Mouse (Mus musculus): ENCODE results near the gene Zfp943. TPM values are rescaled to one million over a fixed set of nuclear protein-coding genes. Genes with fewer than 3 reads are reported as not detected.
"Not testable (repeated sequence)": the region's sequence is repeated elsewhere in the genome, so short reads cannot be mapped to it uniquely, and the experiment has no call there.

Gene Zfp943
- 20.8 and 21.5 TPM in 2 replicates for total RNA-seq (2014; rRNA removed)
- 13.3 and 14.8 TPM in 2 replicates for polyA plus RNA-seq (2015; fragmentation: Nextera tagmentation; extraction: Ambion mirVana)

DNA sequence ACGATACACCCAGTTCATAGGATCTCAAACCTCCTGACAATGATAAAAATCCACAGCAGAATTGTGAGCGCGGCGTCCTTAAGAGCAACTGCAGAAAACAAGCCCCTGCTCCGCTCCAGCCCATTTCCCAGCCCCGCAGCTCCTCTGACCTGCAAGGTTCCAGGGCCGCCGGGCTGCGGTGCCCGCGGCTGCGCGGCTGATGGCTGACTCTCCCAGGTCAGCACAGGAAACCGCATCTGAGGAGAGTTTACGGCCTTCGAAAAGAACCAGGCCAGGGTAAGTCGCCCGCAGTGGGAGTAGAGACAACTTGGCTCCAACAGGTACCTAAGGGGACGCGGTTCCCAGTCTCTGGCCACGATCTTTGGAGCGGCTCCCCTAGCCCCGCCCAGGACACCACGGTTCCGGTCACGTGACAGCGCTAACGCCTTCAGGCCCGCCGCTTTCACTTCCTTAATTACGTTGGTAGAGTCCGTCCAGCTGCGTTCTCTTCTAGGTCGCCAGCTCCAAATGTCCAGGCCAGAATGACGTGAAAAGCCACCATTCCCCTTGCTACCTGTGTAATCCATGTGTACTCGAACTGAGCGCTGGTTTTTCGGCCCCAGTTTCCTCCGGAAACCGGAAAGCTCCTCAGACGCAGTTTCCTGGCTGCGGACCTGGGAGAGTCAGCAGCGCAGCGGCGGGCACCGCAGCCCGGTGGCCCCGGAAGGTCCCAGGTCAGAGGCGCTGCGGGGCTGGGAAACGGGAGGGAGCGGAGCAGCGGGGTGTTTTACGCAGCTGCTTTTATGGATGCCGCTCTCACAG is at the start of gene Zfp943, which contains the start of gene Zfp942:
Gene Zfp943 (plus strand): TSS at position 446 of the 801 bp plus-strand sequence.
Gene Zfp942 (minus strand): TSS at position 358 of the 801 bp plus-strand sequence.
- Histone ChIP-seq H3K4me3 (ENCODE audit: low read depth, low read length) (peak within 1 kb of the TSS; percentile 49), H3K4me1 (ENCODE audit: insufficient read depth) (peaks cover 12% of the 10 kb centered on the region; the same call in 1 of the 2 replicates), H3K4me2 (ENCODE audit: low read depth) (peak within 1 kb of the TSS; percentile 54), H3K27ac (ENCODE audit: low read depth, low read length) (peak within 1 kb of the TSS; percentile 57; the same call in 1 of the 2 replicates), H3K9ac (peak within 1 kb of the TSS; percentile 85)
- ATAC-seq (peak; percentile 97), DNase-seq (peak; percentile 82)
- H3K27me3 ChIP-seq (ENCODE audit: insufficient read depth, low read length); H3K36me3 ChIP-seq (ENCODE audit: insufficient read depth); H3K9me3 ChIP-seq (ENCODE audit: low read length): not testable (repeated sequence)
- 2% methylated on average over 41 of the region's 55 CpGs for WGBS

DNA sequence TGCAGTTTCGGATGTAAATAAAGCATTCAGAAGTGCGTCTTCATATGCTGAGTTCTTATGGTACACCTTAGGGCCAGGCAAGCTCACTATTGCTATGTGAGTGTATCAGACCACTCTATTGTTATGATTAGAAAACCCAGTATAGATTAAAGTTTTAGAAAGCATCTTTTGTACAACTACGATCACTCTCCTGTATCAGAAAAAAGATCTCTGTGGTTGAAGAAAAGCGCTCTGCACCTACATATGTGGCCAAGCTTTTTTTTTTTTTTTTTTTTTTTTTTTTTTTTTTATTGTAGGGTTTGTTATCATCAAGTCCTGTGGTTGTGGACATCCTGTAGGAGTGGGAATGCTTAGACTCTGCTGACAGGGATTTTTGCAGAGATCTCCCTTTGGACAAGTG is 950 bp downstream of the Zfp943 start:
- ATAC-seq (no peak), DNase-seq (no peak)
- H3K9ac ChIP-seq: 0 out of 2 replicates have a peak overlapping the region, but pooled peaks have one; percentile 23
- H3K27ac ChIP-seq (ENCODE audit: low read depth, low read length): no peak overlapping the region
- H3K9me3 ChIP-seq (ENCODE audit: low read length): peaks cover 7% of the 10 kb centered on the region; the same call in 1 of the 2 replicates
- H3K4me1 ChIP-seq (ENCODE audit: insufficient read depth): peaks cover 12% of the 10 kb centered on the region; the same call in 1 of the 2 replicates
- no peaks in the 10 kb centered on the region for H3K27me3 ChIP-seq (ENCODE audit: insufficient read depth, low read length)
- peak overlapping the region; percentile 54 for H3K4me2 ChIP-seq (ENCODE audit: low read depth)
- H3K4me3 ChIP-seq (ENCODE audit: low read depth, low read length): peak overlapping the region; percentile 49
- TF ChIP-seq CTCF (IDR thresholded peaks at IDR 0.05; ENCODE audit: low read depth): no peak
- WGBS: 55% methylated on average over 4 of the region's 4 CpGs
- 0 out of 2 replicates have a peak, but pooled peaks cover under 1% of the 10 kb centered on the region for H3K36me3 ChIP-seq (ENCODE audit: insufficient read depth)

DNA sequence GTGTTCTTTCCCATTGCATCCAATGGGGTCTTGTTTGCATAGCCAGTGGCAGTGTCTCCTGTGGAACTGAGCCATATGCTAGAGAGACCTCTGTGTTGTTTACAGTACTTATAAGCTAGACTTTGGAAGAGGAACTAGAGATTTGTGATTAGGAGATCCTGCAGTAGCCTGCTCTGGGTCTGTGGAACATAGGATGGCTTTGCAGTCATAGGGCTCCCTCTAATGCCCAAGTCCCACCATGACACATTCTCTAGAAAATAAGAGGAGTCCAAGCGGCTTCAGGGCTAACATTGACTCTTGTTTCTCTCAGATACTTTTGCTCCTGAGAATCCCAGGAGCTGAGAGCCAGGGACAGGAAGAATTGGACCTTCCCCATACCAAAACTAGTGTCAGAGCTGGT is 73.2 kb downstream of the Zfp943 start:
- peak; percentile 0 for DNase-seq
- H3K4me2 ChIP-seq (ENCODE audit: low read depth); H3K4me3 ChIP-seq (ENCODE audit: low read depth, low read length); H3K9me3 ChIP-seq (ENCODE audit: low read length); H3K9ac ChIP-seq; H3K4me1 ChIP-seq (ENCODE audit: insufficient read depth); ATAC-seq; H3K36me3 ChIP-seq (ENCODE audit: insufficient read depth); H3K27me3 ChIP-seq (ENCODE audit: insufficient read depth, low read length); H3K27ac ChIP-seq (ENCODE audit: low read depth, low read length): not testable (repeated sequence)
- TF ChIP-seq CTCF (IDR thresholded peaks at IDR 0.05; ENCODE audit: low read depth): peak; percentile 22; the same call in 1 of the 2 replicates
- 38% methylated on average over 1 of the region's 1 CpGs for WGBS

DNA sequence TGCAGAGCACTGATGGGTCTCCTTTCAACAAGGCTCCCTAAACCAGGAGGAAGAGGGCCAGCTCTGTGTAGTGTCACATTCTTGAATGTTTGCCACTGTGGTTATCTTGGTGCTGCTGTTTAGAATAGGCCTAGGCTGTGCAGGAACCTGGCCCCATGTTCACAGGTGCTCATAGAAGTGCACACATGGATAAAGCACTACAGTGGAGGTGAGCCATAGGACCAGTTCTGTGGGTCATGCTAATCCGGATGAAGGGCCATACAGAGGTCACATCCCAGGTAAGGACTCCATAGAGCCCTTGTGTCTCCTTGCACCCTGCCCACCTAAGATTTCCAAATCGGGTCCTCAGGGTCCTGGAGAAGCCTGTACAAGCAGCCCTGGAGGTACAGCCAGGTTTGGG is 87.1 kb downstream of the Zfp943 start:
- ATAC-seq (no peak), DNase-seq (no peak)
- Histone ChIP-seq H3K9me3 (ENCODE audit: low read length) (no peaks in the 10 kb centered on the region; the same call in 1 of the 2 replicates), H3K4me1 (ENCODE audit: insufficient read depth) (no peaks in the 10 kb centered on the region), H3K27me3 (ENCODE audit: insufficient read depth, low read length) (no peaks in the 10 kb centered on the region), H3K27ac (ENCODE audit: low read depth, low read length) (no peak overlapping the region), H3K4me2 (ENCODE audit: low read depth) (no peak overlapping the region), H3K4me3 (ENCODE audit: low read depth, low read length) (no peak overlapping the region), H3K36me3 (ENCODE audit: insufficient read depth) (no peaks in the 10 kb centered on the region), H3K9ac (no peak overlapping the region)
- 84% methylated on average over 2 of the region's 2 CpGs for WGBS
- TF ChIP-seq CTCF (IDR thresholded peaks at IDR 0.05; ENCODE audit: low read depth): no peak

DNA sequence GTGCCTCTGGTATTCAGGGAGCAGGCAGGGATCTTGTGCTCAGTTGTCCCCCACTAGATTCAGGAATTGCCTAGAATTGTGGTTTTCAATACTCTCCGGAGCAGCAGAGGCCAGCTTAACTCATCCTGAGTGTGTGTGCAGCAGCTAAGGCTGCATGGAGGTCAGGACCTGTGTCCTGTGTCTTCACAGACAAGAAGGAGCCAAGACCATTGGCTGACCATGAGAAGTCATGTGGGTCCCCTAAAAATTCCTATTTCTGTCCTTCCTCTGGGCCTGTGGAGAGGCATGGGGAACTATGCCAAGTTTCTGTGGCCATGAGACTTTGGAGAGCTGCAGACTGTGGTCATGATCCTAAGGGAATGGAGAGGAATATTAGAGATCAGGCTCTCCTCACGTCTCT is 90.9 kb downstream of the Zfp943 start:
- 80% methylated on average over 2 of the region's 2 CpGs for whole genome bisulfite sequencing
- no peak for TF ChIP-seq CTCF (IDR thresholded peaks at IDR 0.05; ENCODE audit: low read depth)
- H3K9me3 ChIP-seq (ENCODE audit: low read length): no peaks in the 10 kb centered on the region; the same call in 1 of the 2 replicates
- H3K4me1 ChIP-seq (ENCODE audit: insufficient read depth): no peaks in the 10 kb centered on the region
- ATAC-seq: no peak
- no peaks in the 10 kb centered on the region for H3K27me3 ChIP-seq (ENCODE audit: insufficient read depth, low read length)
- no peak overlapping the region for H3K9ac ChIP-seq
- H3K36me3 ChIP-seq (ENCODE audit: insufficient read depth): no peaks in the 10 kb centered on the region
- H3K27ac ChIP-seq (ENCODE audit: low read depth, low read length): no peak overlapping the region
- DNase-seq: no peak
- no peak overlapping the region for H3K4me3 ChIP-seq (ENCODE audit: low read depth, low read length)
- no peak overlapping the region for H3K4me2 ChIP-seq (ENCODE audit: low read depth)

DNA sequence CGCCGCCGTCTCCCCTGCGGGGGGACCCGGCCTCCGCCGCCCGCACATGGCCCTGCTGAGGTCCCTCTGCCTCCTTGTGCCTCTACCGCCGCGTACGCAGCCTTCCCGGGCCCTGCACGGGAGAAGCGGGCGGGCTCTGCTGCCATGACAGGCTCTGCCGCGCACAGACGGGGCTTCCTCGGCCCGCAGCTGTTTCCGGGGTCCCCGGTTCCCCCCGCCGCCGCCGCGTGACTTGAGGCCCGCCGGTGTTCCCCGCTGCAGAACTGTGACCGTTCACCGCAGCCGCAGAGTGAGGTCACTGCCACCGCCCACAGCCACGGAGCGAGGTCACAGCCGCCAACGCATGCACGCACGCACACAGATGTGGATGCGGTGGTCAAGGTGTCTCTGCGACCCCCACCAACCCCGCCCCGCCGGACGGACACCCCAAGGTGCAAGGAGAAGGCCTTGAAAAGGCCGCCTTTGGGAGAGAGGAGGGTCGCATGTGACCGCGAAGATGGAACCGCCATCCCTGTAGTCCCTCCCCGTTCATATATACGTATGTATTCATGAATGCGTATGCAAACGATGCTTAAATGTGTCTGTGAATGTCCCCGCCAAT is 118.8 kb downstream of the Zfp943 start:
- Histone ChIP-seq H3K9ac (peak overlapping the region; percentile 81), H3K4me1 (ENCODE audit: insufficient read depth) (no peaks in the 10 kb centered on the region), H3K4me2 (ENCODE audit: low read depth) (peak overlapping the region; percentile 64), H3K4me3 (ENCODE audit: low read depth, low read length) (peak overlapping the region; percentile 68), H3K9me3 (ENCODE audit: low read length) (no peaks in the 10 kb centered on the region), H3K27ac (ENCODE audit: low read depth, low read length) (peak overlapping the region; percentile 86), H3K36me3 (ENCODE audit: insufficient read depth) (no peaks in the 10 kb centered on the region), H3K27me3 (ENCODE audit: insufficient read depth, low read length) (no peaks in the 10 kb centered on the region)
- TF ChIP-seq CTCF (IDR thresholded peaks at IDR 0.05; ENCODE audit: low read depth): no peak
- 2% methylated on average over 57 of the region's 57 CpGs for WGBS
- DNase-seq: peak; percentile 78
- peak; percentile 96 for ATAC-seq

DNA sequence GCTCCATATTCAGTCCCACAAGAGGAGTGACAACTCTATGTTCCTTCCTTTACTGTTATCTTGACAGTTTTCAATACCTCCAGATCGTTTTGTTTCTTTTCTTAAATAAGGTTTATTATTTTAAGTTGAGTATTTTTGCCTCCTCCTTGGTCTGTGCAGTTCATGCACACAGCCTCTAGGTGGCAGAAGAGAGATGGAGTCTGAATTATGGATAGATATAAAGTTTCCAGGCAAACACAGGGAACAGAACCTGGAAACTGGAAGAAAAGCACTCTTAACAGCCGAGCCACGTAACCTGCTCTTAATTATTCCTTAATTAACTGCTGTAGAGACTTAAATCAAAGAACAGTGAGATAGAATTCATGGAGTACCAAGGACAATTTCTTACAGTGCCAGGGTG is 120.9 kb downstream of the Zfp943 start:
- 11% methylated on average over 3 of the region's 3 CpGs for WGBS
- H3K4me1 ChIP-seq (ENCODE audit: insufficient read depth); H3K9me3 ChIP-seq (ENCODE audit: low read length); H3K27ac ChIP-seq (ENCODE audit: low read depth, low read length); H3K4me3 ChIP-seq (ENCODE audit: low read depth, low read length); H3K4me2 ChIP-seq (ENCODE audit: low read depth); H3K36me3 ChIP-seq (ENCODE audit: insufficient read depth); H3K9ac ChIP-seq; ATAC-seq; H3K27me3 ChIP-seq (ENCODE audit: insufficient read depth, low read length): not testable (repeated sequence)
- peak; percentile 72 for DNase-seq
- peak; percentile 73 for TF ChIP-seq CTCF (IDR thresholded peaks at IDR 0.05; ENCODE audit: low read depth)
